Mouse (Mus musculus) cerebellum, postnatal 10 days (tissue): ENCODE measurements at regions not wholly inside any gene's neighbourhood (a gene's known extent, or its start where the extent isn't known, plus 50 kb on each side); places are given as distances from the start of the nearest gene placed in this dataset.

ENCODE experiments used
- DNase-seq, 2 experiments: peaks; one replicate each; pipeline ENCODE4 v3.0.0; 2021; ENCODE audit warnings: mixed read lengths in 2 of 2

DNA sequence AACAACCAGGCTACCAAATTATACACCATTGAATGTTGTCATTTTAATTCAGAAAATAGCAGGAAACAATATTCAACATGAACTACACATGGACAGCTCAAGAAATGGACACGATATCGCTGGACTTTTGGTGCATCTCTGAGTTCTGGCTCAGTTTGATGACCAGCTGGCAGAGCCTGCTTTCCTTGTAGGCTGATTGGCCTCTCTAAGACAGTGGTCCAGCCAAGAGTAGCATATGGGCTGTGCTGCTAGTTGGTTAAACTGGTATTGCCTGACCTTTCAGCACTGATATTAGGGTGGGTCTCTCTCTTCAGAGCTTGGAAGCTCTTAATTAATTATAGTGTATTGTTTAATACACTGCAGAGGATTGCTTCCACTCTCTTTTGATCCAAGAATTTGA, 705.8 kb upstream of the Ddx18 start:
- DNase-seq: peak; percentile 76 to 85

DNA sequence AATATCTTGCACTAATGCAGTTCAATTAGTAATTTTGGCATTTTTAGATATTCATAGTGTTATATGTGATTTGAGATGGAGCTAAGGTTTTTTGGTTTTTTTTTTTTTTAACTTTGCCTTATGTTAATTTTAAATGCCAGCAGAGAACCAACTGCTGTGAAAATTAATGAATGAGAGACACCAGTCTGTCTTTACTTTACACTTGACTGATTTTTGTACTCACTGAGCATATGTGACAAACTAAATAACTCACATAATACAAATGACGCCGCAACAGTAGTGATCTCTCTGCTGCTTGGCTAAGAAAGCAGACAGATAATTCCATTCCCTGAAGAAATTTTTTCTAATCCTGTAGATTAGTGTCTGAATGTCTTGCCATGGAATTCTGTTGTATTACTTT, 675.2 kb upstream of the Ddx18 start:
- DNase-seq: peak in 1 of 2 experiments; percentile 15

GRCm38 (mm10) chr1:122241511-122241910, 673.7 kb upstream of the Ddx18 start:
- DNase-seq: peak; percentile 48 to 71

GRCm38 (mm10) chr1:122230442-122230841, 662.7 kb upstream of the Ddx18 start:
- no peak for DNase-seq

DNA sequence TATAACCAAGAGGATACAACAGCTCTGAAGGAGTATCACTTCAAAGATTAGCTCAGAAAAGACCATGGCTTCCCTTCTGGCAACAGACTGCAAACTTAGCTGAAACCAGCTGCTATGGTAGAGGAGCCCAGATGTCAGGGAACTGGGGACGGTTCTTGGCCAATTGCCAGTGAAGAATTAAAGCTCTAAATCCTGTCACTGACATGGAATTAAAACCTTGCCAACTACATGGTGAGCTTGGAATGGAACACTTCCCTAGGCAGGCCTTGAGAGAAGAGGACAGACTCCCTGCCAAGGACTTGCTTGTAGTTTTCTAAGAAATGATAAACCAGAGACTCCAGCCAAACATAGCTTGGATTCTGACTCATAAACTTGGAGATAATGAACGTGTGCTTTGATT, 644.7 kb upstream of the Ddx18 start:
- peak; percentile 79 to 83 for DNase-seq

GRCm38 (mm10) chr1:122208619-122209018, 640.8 kb upstream of the Ddx18 start:
- DNase-seq: no peak

DNA sequence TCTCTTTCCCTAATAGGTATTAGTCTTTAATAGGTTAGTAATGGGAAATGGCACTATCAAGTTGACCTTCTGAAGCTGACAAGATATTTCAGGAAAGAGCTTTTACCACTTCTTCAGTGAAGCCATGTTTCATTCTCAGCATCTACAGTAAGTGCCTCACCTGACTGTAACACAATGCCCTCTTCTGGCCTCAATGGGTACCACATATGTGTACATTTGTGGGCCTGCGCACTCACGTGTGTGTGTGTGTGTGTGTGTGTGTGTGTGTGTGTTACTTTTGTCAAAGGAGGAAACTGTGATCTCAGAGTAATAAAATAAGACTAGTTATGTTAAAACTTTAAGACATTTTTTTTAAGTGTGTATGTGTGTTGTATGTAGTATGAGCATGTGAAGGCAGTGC, 601.8 kb upstream of the Ddx18 start:
- DNase-seq: peak; percentile 61 to 62

GRCm38 (mm10) chr1:122161798-122162197, 594.0 kb upstream of the Ddx18 start:
- no peak for DNase-seq

DNA sequence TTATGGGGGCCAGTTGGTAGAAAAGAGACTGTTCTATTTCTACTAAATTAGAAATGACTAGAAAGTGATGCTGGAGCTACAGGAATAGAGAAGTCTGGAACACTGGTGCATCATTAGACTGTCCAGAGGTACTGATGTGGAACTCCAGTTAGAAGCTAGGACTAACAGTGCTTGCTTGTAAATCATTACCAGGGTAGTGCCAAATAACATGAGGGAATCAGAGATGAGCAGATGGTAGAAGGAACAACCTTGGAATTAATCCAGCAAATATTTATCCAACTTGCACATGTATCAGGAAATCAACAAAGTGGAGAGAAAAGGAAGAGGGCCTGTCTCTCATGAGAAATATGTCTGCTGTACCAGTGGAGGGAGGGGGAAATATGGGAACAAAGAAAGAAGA, 573.6 kb upstream of the Ddx18 start:
- peak; percentile 6 to 19 for DNase-seq

DNA sequence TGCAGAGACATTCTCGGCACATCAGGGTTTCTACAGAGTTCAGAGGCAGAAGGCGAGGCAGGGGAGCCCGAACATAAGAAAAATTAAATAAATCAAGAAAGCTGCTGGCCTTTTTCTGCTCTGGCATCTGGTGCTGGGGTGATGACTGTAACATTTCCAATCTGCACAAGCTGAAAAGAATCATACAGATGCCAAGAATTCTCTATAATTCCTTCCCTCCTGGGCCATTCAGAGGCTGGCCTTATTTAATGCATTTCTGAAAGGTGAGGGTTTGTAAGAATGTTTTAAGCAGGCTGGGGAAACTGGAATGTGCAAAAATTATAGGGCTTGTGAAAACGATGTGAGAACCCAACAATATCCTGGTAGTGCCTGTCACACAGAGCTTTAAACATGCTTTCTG, 556.2 kb upstream of the Ddx18 start:
- peak; percentile 15 to 16 for DNase-seq

DNA sequence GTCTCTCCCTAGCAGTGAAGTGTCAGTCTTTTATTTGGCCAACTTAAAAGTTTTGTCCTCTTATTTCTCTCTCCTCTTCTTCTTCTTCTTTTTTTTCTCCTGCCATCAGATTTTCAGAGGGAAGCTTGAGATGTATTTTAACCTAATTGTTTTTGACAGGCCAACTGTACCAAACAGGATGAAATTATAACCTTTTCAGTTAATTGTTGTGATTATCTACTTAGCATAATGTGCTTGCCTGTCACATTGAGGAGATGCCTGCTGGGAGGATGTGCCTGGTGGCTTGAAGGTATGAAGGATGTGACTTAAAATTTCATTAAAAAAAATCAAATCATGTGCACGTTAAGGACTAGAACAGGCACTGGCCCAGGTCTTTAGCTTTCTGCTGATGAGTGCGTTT, 527.9 kb upstream of the Ddx18 start:
- peak; percentile 17 to 26 for DNase-seq

GRCm38 (mm10) chr1:122082481-122082880, 514.7 kb upstream of the Ddx18 start:
- DNase-seq: peak; percentile 55 to 71

DNA sequence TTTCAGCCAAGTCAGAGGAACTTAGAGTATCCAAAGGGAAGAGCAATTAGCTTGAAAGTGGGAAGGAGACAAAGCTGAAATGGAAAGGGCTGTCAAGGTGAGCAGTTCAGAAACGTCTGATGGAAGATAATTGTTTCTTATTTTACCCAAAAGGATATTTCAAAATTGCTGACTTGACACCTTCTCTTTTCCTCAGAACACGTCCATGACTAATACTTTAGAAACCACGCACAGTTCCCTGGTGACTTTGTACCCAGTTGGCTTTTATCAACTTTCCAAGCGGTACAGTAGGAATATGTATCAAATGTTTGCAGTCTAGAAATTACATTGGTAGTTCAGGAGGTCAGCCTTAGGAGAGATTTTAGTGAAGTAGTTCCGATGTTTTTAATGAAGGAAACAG, 508.3 kb upstream of the Ddx18 start:
- no peak for DNase-seq

- DNase-seq: peak; percentile 34 to 36
Measured at GRCm38 (mm10) chr1:122055146-122055545, 487.4 kb upstream of the Ddx18 start.

DNA sequence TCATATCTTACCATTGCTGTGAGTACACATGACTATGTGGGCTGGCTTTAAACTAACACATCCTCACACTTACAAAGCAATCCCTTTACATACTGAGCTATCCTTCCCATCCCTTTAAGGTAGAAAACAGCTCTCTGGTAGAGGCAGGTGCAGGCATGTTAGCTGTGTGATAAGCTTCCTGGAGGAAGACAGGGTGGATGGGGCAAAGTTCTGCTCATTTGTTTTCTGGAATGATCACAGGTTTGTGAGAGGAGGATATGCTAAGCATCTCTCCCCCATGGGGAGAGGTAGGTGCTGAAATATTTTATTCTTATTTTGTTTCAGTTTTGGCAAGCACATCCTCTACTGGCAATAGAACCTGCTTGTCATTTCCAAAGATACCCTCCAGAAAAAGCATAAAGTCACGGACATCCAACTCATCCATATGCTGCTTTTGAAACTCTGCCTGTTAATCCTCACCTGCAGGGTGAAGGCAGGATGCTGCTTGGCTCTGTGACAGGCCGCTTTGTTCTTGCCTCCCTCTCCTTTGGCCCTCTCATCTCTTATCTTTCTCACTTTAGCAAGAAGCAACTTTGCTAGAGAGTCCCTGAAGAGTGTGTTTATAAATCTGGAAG, 480.4 kb upstream of the Ddx18 start:
- peak; percentile 73 to 81 for DNase-seq

DNA sequence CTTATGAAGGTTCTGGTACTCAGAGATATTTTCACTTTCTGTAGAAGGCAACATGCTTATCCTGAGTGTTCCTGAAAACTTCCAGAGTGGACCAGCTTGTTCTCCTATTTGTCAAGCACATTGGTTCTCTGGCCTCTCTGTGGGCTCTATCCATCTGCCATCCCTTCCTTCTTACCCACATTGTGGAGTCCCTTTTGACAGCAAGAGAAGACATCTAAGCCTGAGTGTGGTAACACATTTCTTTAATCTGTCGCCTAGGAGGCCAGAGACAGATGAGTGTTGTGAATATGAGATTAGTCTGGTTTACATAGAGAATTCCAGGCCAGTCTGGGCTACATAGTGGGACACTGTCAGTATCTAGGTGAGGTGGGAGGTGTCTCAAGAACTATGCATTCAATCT, 476.1 kb upstream of the Ddx18 start:
- DNase-seq: no peak

GRCm38 (mm10) chr1:122043114-122043513, 475.3 kb upstream of the Ddx18 start:
- peak; percentile 81 to 84 for DNase-seq

- DNase-seq: no peak
Measured at GRCm38 (mm10) chr1:122007749-122008148, 440.0 kb upstream of the Ddx18 start.

DNA sequence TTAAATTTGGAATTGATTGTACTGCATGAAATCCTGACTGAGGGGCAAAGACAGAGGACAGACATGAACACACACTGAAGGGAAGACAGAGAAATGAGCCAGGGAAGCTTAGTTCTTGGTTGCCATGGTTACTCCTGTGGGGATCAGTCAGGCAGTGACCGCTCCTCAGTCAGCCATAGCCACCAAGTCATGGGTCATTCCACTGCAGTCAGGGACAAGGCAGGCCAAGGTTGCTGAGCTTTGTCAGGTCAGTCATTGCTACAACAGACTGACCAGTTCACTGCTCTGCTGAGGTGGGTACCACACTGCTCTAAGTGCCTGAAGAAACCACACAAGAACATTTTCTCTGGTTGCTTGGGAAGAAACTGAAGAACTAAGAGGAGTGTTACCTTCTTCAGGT, 428.7 kb upstream of the Ddx18 start:
- DNase-seq: no peak

- DNase-seq: no peak
Measured at GRCm38 (mm10) chr1:121990653-121991052, 422.9 kb upstream of the Ddx18 start.

DNA sequence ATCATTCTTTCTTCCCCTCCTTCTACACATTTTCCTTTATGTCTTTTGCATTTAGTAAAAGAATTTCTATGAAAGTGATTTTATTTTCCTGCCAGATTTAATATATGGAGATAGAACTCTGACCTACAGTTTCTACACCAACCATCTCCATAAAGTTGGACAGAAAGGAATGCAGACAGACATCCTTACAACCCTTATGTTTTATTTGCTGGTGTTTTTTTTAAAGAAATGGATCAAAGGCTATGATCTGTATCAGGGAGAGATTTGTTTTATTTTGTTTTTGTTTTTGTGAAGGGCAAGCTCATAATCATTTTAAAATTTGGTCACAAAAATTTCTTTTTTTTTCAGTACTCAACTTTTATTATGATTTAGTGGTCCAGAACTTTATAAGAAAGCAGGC, 391.2 kb upstream of the Ddx18 start:
- no peak for DNase-seq

- DNase-seq: no peak
Measured at GRCm38 (mm10) chr1:121935911-121936310, 368.1 kb upstream of the Ddx18 start.
